Mouse (Mus musculus) testis, adult 2 months (tissue): ENCODE results near the gene Rap1b.

Experiments
- CTCF ChIP-seq: fragments of 200-500 bp; IDR thresholded peaks from 2 replicates; pipeline ENCODE4 v1.5.1; 2012; ENCODE audit warnings: low read depth, mild to moderate bottlenecking, inconsistent platforms, low read length, moderate library complexity; ENCODE audit not compliant: control insufficient read depth, insufficient read depth, insufficient replicate concordance
- POLR2A ChIP-seq: fragments of 200-500 bp; IDR thresholded peaks from 2 replicates; pipeline ENCODE4 v1.6.1; 2012; ENCODE audit warnings: low read depth, mild to moderate bottlenecking, inconsistent platforms, low read length, moderate library complexity; ENCODE audit not compliant: control insufficient read depth

DNA sequence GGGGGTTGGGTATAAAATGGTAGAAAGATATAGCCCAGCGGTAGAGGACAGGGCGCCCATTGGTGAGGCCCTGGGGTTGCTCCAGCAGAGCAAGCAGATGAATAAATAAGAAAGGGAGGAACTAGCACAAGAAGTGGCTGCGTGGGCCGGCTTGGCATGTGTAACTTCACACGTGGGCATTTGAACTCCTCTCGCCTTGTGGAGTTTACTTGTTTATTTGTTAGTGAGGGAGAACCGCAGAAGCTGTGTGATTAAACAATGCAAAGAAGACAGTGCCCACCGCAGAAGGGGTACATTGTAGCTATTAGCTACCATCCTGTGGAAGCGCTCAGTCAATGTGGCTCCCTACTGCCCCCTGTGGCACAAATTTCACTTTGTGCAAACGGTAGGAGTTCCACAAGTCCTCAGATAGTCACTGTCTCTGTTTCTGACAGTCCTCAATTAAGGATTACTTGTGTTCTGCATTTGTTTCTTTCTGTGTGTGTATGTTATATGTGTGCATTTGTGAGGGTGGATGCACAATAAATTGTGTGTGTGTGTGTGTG, 6.9 kb upstream of the Rap1b start:
- TF ChIP-seq POLR2A: no peak
- TF ChIP-seq CTCF: no peak; the same call in 1 of the 2 replicates
